Mouse (Mus musculus): ENCODE data around the gene Fam19a3. TPM values are rescaled to one million over a fixed set of nuclear protein-coding genes. Genes with fewer than 3 reads are reported as not detected.

The Fam19a3 gene
- polyA plus RNA-seq, 1 experiment: not detected

DNA sequence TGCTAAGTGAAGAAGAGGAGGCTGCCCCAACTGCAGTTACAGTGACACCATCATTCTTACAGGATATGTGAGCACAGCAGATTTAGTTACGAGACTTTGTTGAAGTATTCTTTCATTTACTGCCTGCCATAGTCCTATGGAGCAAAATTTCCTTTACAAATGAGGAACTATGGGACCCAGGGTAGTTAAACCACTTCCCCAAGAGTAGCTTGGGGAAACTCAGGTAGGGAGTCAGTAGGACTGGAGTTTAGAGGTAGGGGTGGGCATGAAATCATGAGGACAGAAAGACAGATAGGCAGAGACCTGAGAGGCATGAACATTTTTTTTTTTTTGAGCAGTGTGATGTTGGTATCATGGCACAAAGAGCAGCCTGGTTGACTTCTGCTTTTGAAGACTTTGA is 37.8 kb downstream of the Fam19a3 start:
- Histone ChIP-seq H3K4me3 (no peak overlapping the region), H3K4me2 (ENCODE audit: low read depth) (peak overlapping the region; percentile 32), H3K79me2 (ENCODE audit: control insufficient read depth, insufficient read depth) (no peaks in the 10 kb centered on the region), H3K27me3 (ENCODE audit: control insufficient read depth, insufficient read depth, insufficient read length) (peaks cover 9% of the 10 kb centered on the region), H3ac (ENCODE audit: control insufficient read depth, insufficient read length) (no peak overlapping the region), H3K36me3 (ENCODE audit: control insufficient read depth, insufficient read depth) (no peaks in the 10 kb centered on the region)
- TF ChIP-seq MYOG (IDR thresholded peaks at IDR 0.05; ENCODE audit: control insufficient read depth in 1 of 3, insufficient read depth in 1 of 3, insufficient read length in 2 of 3, low read depth in 2 of 3) (no peak), USF1 (IDR thresholded peaks at IDR 0.05; ENCODE audit: low read depth) (no peak), SRF (IDR thresholded peaks at IDR 0.05; ENCODE audit: control insufficient read depth, insufficient read length, low read depth) (no peak), POLR2AphosphoS2 (IDR thresholded peaks at IDR 0.05; ENCODE audit: insufficient read length, low read depth) (no peak), TCF12 (IDR thresholded peaks at IDR 0.05; ENCODE audit: insufficient read depth, poor library complexity, severe bottlenecking) (no peak), MAX (IDR thresholded peaks at IDR 0.05; ENCODE audit: low read depth) (no peak), REST (IDR thresholded peaks at IDR 0.05; ENCODE audit: insufficient read depth, insufficient read length) (no peak), E2F4 (IDR thresholded peaks at IDR 0.05; ENCODE audit: insufficient read depth) (no peak), TCF3 (IDR thresholded peaks at IDR 0.05; ENCODE audit: insufficient read length, low read depth) (no peak), CEBPB (IDR thresholded peaks at IDR 0.05; ENCODE audit: insufficient read depth, poor library complexity, severe bottlenecking) (no peak), POLR2A (IDR thresholded peaks at IDR 0.05; ENCODE audit: insufficient read length, low read depth) (no peak), MYOD1 (IDR thresholded peaks at IDR 0.05; ENCODE audit: control insufficient read depth in 1 of 3, insufficient read length in 2 of 3, low read depth in 2 of 3) (no peak)

DNA sequence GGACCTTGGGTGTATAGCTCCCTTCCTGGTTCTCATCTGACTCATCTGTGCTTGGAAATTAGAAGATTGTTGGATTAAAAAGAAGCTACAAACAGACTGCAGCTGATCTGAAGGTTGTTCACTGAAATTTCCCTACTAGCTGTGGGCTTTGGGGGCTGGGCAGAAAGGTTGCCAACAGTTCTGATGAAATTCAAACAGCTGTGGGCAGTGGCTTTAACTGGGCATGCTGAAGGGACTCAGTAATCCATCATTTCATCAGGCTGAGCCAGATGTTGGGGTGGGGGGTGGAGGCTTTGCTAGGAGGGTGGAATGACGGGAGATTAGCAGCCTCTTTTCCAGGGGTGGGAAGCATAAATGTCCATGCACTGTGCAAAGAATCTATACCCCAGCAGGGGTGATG is 38.5 kb downstream of the Fam19a3 start:
- TF ChIP-seq POLR2AphosphoS2 (IDR thresholded peaks at IDR 0.05; ENCODE audit: insufficient read length, low read depth) (no peak), CEBPB (IDR thresholded peaks at IDR 0.05; ENCODE audit: insufficient read depth, poor library complexity, severe bottlenecking) (peak; percentile 66)
- Histone ChIP-seq H3ac (ENCODE audit: control insufficient read depth, insufficient read length) (no peak overlapping the region), H3K27me3 (ENCODE audit: control insufficient read depth, insufficient read depth, insufficient read length) (peaks cover 13% of the 10 kb centered on the region), H3K4me3 (no peak overlapping the region), H3K79me2 (ENCODE audit: control insufficient read depth, insufficient read depth) (no peaks in the 10 kb centered on the region), H3K4me2 (ENCODE audit: low read depth) (peak overlapping the region; percentile 32), H3K36me3 (ENCODE audit: control insufficient read depth, insufficient read depth) (no peaks in the 10 kb centered on the region)

GRCm38 (mm10) chr3:104741954-104742353 is 39.7 kb downstream of the Fam19a3 start:
- no peak overlapping the region for H3K4me3 ChIP-seq
- no peaks in the 10 kb centered on the region for H3K79me2 ChIP-seq (ENCODE audit: control insufficient read depth, insufficient read depth)
- peaks cover 7% of the 10 kb centered on the region for H3K27me3 ChIP-seq (ENCODE audit: control insufficient read depth, insufficient read depth, insufficient read length)
- TF ChIP-seq E2F4 (IDR thresholded peaks at IDR 0.05; ENCODE audit: insufficient read depth): no peak
- TF ChIP-seq MAX (IDR thresholded peaks at IDR 0.05; ENCODE audit: low read depth): no peak
- no peak for TF ChIP-seq USF1 (IDR thresholded peaks at IDR 0.05; ENCODE audit: low read depth)
- no peak for TF ChIP-seq SRF (IDR thresholded peaks at IDR 0.05; ENCODE audit: control insufficient read depth, insufficient read length, low read depth)
- no peak for TF ChIP-seq POLR2AphosphoS2 (IDR thresholded peaks at IDR 0.05; ENCODE audit: insufficient read length, low read depth)
- no peak for TF ChIP-seq TCF3 (IDR thresholded peaks at IDR 0.05; ENCODE audit: insufficient read length, low read depth)
- TF ChIP-seq REST (IDR thresholded peaks at IDR 0.05; ENCODE audit: insufficient read depth, insufficient read length): no peak
- no peaks in the 10 kb centered on the region for H3K36me3 ChIP-seq (ENCODE audit: control insufficient read depth, insufficient read depth)
- no peak overlapping the region for H3K4me2 ChIP-seq (ENCODE audit: low read depth)
- no peak overlapping the region for H3ac ChIP-seq (ENCODE audit: control insufficient read depth, insufficient read length)

- Histone ChIP-seq H3K27me3 (ENCODE audit: control insufficient read depth, insufficient read depth, insufficient read length) (peaks cover 7% of the 10 kb centered on the region), H3K4me2 (ENCODE audit: low read depth) (no peak overlapping the region), H3ac (ENCODE audit: control insufficient read depth, insufficient read length) (no peak overlapping the region), H3K79me2 (ENCODE audit: control insufficient read depth, insufficient read depth) (no peaks in the 10 kb centered on the region), H3K4me3 (no peak overlapping the region), H3K36me3 (ENCODE audit: control insufficient read depth, insufficient read depth) (no peaks in the 10 kb centered on the region)
- TF ChIP-seq MYOG (IDR thresholded peaks at IDR 0.05; ENCODE audit: control insufficient read depth in 1 of 3, insufficient read depth in 1 of 3, insufficient read length in 2 of 3, low read depth in 2 of 3) (no peak), MYOD1 (IDR thresholded peaks at IDR 0.05; ENCODE audit: control insufficient read depth in 1 of 3, insufficient read length in 2 of 3, low read depth in 2 of 3) (no peak), POLR2AphosphoS2 (IDR thresholded peaks at IDR 0.05; ENCODE audit: insufficient read length, low read depth) (no peak), TCF12 (IDR thresholded peaks at IDR 0.05; ENCODE audit: insufficient read depth, poor library complexity, severe bottlenecking) (no peak), REST (IDR thresholded peaks at IDR 0.05; ENCODE audit: insufficient read depth, insufficient read length) (no peak), TCF3 (IDR thresholded peaks at IDR 0.05; ENCODE audit: insufficient read length, low read depth) (no peak), USF1 (IDR thresholded peaks at IDR 0.05; ENCODE audit: low read depth) (no peak), E2F4 (IDR thresholded peaks at IDR 0.05; ENCODE audit: insufficient read depth) (no peak), MAX (IDR thresholded peaks at IDR 0.05; ENCODE audit: low read depth) (no peak), CEBPB (IDR thresholded peaks at IDR 0.05; ENCODE audit: insufficient read depth, poor library complexity, severe bottlenecking) (no peak), POLR2A (IDR thresholded peaks at IDR 0.05; ENCODE audit: insufficient read length, low read depth) (no peak), SRF (IDR thresholded peaks at IDR 0.05; ENCODE audit: control insufficient read depth, insufficient read length, low read depth) (no peak)
Measured at GRCm38 (mm10) chr3:104734654-104735053, 47.0 kb downstream of the Fam19a3 start.

DNA sequence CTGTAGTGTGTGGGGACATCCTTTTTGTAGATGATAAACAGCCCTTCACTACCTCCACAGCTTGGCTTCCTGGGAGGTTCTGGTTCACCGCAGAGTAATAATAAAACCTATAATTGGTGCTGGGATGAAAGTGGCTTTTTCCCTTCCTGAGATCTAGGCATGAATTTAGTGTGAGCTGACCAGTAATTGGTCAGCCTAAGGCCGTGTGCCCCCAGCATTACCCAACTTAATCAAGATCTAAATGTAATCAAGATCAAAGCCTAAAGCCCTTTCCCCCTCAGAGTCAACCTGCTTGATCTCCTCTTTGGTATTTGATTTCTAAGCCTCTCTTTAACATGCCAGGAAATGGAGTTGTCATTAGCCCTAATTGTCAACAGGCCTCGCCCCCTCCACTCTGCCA is 48.7 kb downstream of the Fam19a3 start:
- Histone ChIP-seq H3ac (ENCODE audit: control insufficient read depth, insufficient read length) (no peak overlapping the region), H3K36me3 (ENCODE audit: control insufficient read depth, insufficient read depth) (no peaks in the 10 kb centered on the region), H3K4me2 (ENCODE audit: low read depth) (no peak overlapping the region), H3K79me2 (ENCODE audit: control insufficient read depth, insufficient read depth) (no peaks in the 10 kb centered on the region), H3K4me3 (no peak overlapping the region), H3K27me3 (ENCODE audit: control insufficient read depth, insufficient read depth, insufficient read length) (no peaks in the 10 kb centered on the region)
- no peak for TF ChIP-seq USF1 (IDR thresholded peaks at IDR 0.05; ENCODE audit: low read depth)
- no peak for TF ChIP-seq TCF3 (IDR thresholded peaks at IDR 0.05; ENCODE audit: insufficient read length, low read depth)
- TF ChIP-seq MYOD1 (IDR thresholded peaks at IDR 0.05; ENCODE audit: control insufficient read depth in 1 of 3, insufficient read length in 2 of 3, low read depth in 2 of 3): no peak
- TF ChIP-seq SRF (IDR thresholded peaks at IDR 0.05; ENCODE audit: control insufficient read depth, insufficient read length, low read depth): no peak
